Mouse (Mus musculus) lung, embryonic 14.5 days (tissue): ENCODE measurements around the gene Gm960. TPM values are rescaled to one million over a fixed set of nuclear protein-coding genes. Genes with fewer than 3 reads are reported as not detected.

Source experiments
- ATAC-seq: fragments of 200-750 bp; cut with Nextera tagmentation; 2 replicates; pipeline ENCODE4 v1.8.0; 2017; ENCODE audit warnings: mild to moderate bottlenecking, moderate TSS enrichment, moderate library complexity; ENCODE audit not compliant: insufficient read depth
- DNase-seq: peaks from one replicate; pipeline ENCODE4 v3.0.0-alpha.2; 2015
- H3K27ac ChIP-seq: fragments of 300-500 bp; sonication (generic); 2 replicates; pipeline ENCODE4 v1.5.1; 2014; ENCODE audit warnings: low read depth, mild to moderate bottlenecking, moderate library complexity
- H3K27me3 ChIP-seq: fragments of 300-500 bp; sonication (generic); 2 replicates; pipeline ENCODE4 v1.6.1; 2014; ENCODE audit warnings: low read length, control low read depth; ENCODE audit not compliant: insufficient read depth
- H3K36me3 ChIP-seq: fragments of 300-500 bp; sonication (generic); 2 replicates; pipeline ENCODE4 v1.6.1; 2014; ENCODE audit warnings: control low read depth; ENCODE audit not compliant: insufficient read depth
- H3K4me1 ChIP-seq: fragments of 300-500 bp; sonication (generic); 2 replicates; pipeline ENCODE4 v1.6.1; 2014; ENCODE audit warnings: antibody characterized with exemption, control low read depth; ENCODE audit not compliant: insufficient read depth
- H3K4me2 ChIP-seq: fragments of 300-500 bp; sonication (generic); 2 replicates; pipeline ENCODE4 v1.6.1; 2014; ENCODE audit warnings: mild to moderate bottlenecking
- H3K4me3 ChIP-seq: fragments of 300-500 bp; sonication (generic); 2 replicates; pipeline ENCODE4 v1.5.1; 2014; ENCODE audit warnings: low read depth, low read length
- H3K9ac ChIP-seq: fragments of 300-500 bp; sonication (generic); 2 replicates; pipeline ENCODE4 v1.6.1; 2014
- H3K9me3 ChIP-seq: fragments of 300-500 bp; sonication (generic); 2 replicates; pipeline ENCODE4 v1.6.1; 2016; ENCODE audit warnings: low read depth, low read length, control low read depth
- CTCF ChIP-seq: IDR thresholded peaks from 2 replicates; pipeline ENCODE4 v1.5.1; 2016; ENCODE audit warnings: antibody characterized with exemption, low read depth
- WGBS: fragments of 180-500 bp; shearing (Covaris S2); extraction: QIAGEN DNeasy Blood & Tissue Kit; methylation state at CpG from one replicate; pipeline ENCODE4 v1.1.7; 2014; 5-methylcytosine and 5-hydroxymethylcytosine counted together
- polyA plus RNA-seq: library from polyadenylated mRNA; unstranded; fragments of >200 nt; fragmentation: Nextera tagmentation; extraction: Ambion mirVana; gene quantifications from 2 replicates; pipeline ENCODE4 v1.2.1, GENCODE M21; 2014

The Gm960 gene
- 2.3 and 2.9 TPM in 2 replicates for polyA plus RNA-seq

- H3K27me3 ChIP-seq = peaks cover 41% of the 10 kb centered on the region
- peak within 1 kb of the TSS; percentile 46 for H3K4me3 ChIP-seq
- TF ChIP-seq CTCF = no peak
- peak within 1 kb of the TSS; percentile 77 for H3K4me2 ChIP-seq
- ATAC-seq (peak; percentile 70), DNase-seq (peak; percentile 71)
- H3K36me3 ChIP-seq = no peaks in the 10 kb centered on the region
- H3K9me3 ChIP-seq = no peaks in the 10 kb centered on the region
- no peak within 1 kb of the TSS for H3K27ac ChIP-seq
- H3K9ac ChIP-seq = peak within 1 kb of the TSS; percentile 41
- H3K4me1 ChIP-seq = no peaks in the 10 kb centered on the region
- under 1% methylated on average over 40 of the region's 40 CpGs for WGBS
These were observed at the start of gene Gm960 for GRCm38 (mm10) chr19:4698205-4698677. Gene Gm960, minus strand, starts transcription at chr19:4698668.

GRCm38 (mm10) chr19:4747631-4748312 is 49.3 kb upstream of the Gm960 start:
- Histone ChIP-seq H3K4me2 (no peak overlapping the region), H3K9me3 (no peaks in the 10 kb centered on the region), H3K36me3 (no peaks in the 10 kb centered on the region), H3K27ac (no peak overlapping the region), H3K9ac (no peak overlapping the region), H3K27me3 (no peaks in the 10 kb centered on the region), H3K4me3 (no peak overlapping the region), H3K4me1 (no peaks in the 10 kb centered on the region)
- ATAC-seq (no peak), DNase-seq (no peak)
- WGBS = 90% methylated on average over 9 of the region's 9 CpGs
- TF ChIP-seq CTCF = no peak

- Histone ChIP-seq H3K9ac (no peak overlapping the region), H3K4me1 (no peaks in the 10 kb centered on the region), H3K27me3 (no peaks in the 10 kb centered on the region), H3K9me3 (no peaks in the 10 kb centered on the region), H3K4me2 (no peak overlapping the region), H3K27ac (no peak overlapping the region), H3K4me3 (no peak overlapping the region), H3K36me3 (no peaks in the 10 kb centered on the region)
- no peak for ATAC-seq
- WGBS = 73% methylated on average over 14 of the region's 14 CpGs
- TF ChIP-seq CTCF = no peak
- no peak for DNase-seq
These were observed 48.1 kb upstream of the Gm960 start for GRCm38 (mm10) chr19:4746611-4747010.

- 94% methylated on average over 10 of the region's 10 CpGs for WGBS
- Histone ChIP-seq H3K4me1 (no peaks in the 10 kb centered on the region), H3K36me3 (no peaks in the 10 kb centered on the region), H3K27me3 (no peaks in the 10 kb centered on the region), H3K27ac (no peak overlapping the region), H3K4me3 (no peak overlapping the region), H3K9me3 (no peaks in the 10 kb centered on the region), H3K4me2 (no peak overlapping the region), H3K9ac (no peak overlapping the region)
- TF ChIP-seq CTCF = no peak
- DNase-seq (no peak), ATAC-seq (no peak)
These were observed 47.2 kb upstream of the Gm960 start for GRCm38 (mm10) chr19:4745681-4746080.

GRCm38 (mm10) chr19:4745057-4745456 is 46.6 kb upstream of the Gm960 start:
- no peaks in the 10 kb centered on the region for H3K27me3 ChIP-seq
- no peak overlapping the region for H3K4me2 ChIP-seq
- H3K4me3 ChIP-seq = no peak overlapping the region
- no peaks in the 10 kb centered on the region for H3K4me1 ChIP-seq
- ATAC-seq = no peak
- DNase-seq = peak; percentile 83
- WGBS = 43% methylated on average over 9 of the region's 9 CpGs
- H3K9me3 ChIP-seq = no peaks in the 10 kb centered on the region
- TF ChIP-seq CTCF = no peak
- H3K9ac ChIP-seq = no peak overlapping the region
- H3K27ac ChIP-seq = no peak overlapping the region
- H3K36me3 ChIP-seq = no peaks in the 10 kb centered on the region

- Histone ChIP-seq H3K4me2 (no peak overlapping the region), H3K4me1 (no peaks in the 10 kb centered on the region), H3K9me3 (no peaks in the 10 kb centered on the region), H3K9ac (no peak overlapping the region), H3K27ac (no peak overlapping the region), H3K4me3 (no peak overlapping the region), H3K36me3 (no peaks in the 10 kb centered on the region), H3K27me3 (no peaks in the 10 kb centered on the region)
- ATAC-seq (no peak), DNase-seq (no peak)
- TF ChIP-seq CTCF = no peak
- WGBS = 78% methylated on average over 14 of the region's 14 CpGs
These were observed 45.6 kb upstream of the Gm960 start for GRCm38 (mm10) chr19:4744026-4744425.

- WGBS = 41% methylated on average over 5 of the region's 5 CpGs
- Histone ChIP-seq H3K9me3 (no peaks in the 10 kb centered on the region), H3K4me2 (no peak overlapping the region), H3K4me3 (no peak overlapping the region), H3K27me3 (no peaks in the 10 kb centered on the region), H3K36me3 (no peaks in the 10 kb centered on the region), H3K27ac (no peak overlapping the region), H3K4me1 (no peaks in the 10 kb centered on the region), H3K9ac (no peak overlapping the region)
- TF ChIP-seq CTCF = peak; percentile 70
- DNase-seq = peak; percentile 75
- ATAC-seq = no peak
These were observed 45.1 kb upstream of the Gm960 start for GRCm38 (mm10) chr19:4743524-4743923.
